Mouse (Mus musculus) gastrocnemius, adult 8-10 months (tissue): Measurements from ENCODE around the gene Krt42. TPM values are rescaled to one million over a fixed set of nuclear protein-coding genes. Genes with fewer than 3 reads are reported as not detected.

Source experiments
- total RNA-seq, 4 experiments: library from RNA; stranded (reverse); gene quantifications; 2 replicates each; pipeline ENCODE4 v1.2.4; 2022

The Krt42 gene
- total RNA-seq, 4 experiments from 2014 or later: not detected

Other genes starting within 250 kb of the Krt42 start
- not detected for gene Krt33b, start 240.0 kb downstream of the Krt42 start, total RNA-seq
- gene Krt34, start 228.3 kb downstream of the Krt42 start, total RNA-seq: not detected
- gene Krt31, start 219.3 kb downstream of the Krt42 start, total RNA-seq: not detected
- not detected for gene Krt32, start 181.6 kb downstream of the Krt42 start, total RNA-seq
- not detected for gene Krt35, start 173.6 kb downstream of the Krt42 start, total RNA-seq
- not detected for gene Krt36, start 164.2 kb downstream of the Krt42 start, total RNA-seq
- gene Krt13, start 148.3 kb downstream of the Krt42 start, total RNA-seq: not detected
- gene Krt15, start 133.9 kb downstream of the Krt42 start, total RNA-seq: not detected
- gene Krt19, start 121.2 kb downstream of the Krt42 start, total RNA-seq: 1 to 10 TPM in 1 of 4 experiments, under 1 TPM in 1, not detected in 2; 0.35 to 1.1 TPM
- not detected for gene Krt9, start 76.6 kb downstream of the Krt42 start, total RNA-seq
- not detected for gene Krt14, start 62.3 kb downstream of the Krt42 start, total RNA-seq
- not detected for gene Krt16, start 21.0 kb downstream of the Krt42 start, total RNA-seq
- not detected for gene Krt17, start 8.8 kb downstream of the Krt42 start, total RNA-seq
- gene Eif1, start 50.0 kb upstream of the Krt42 start, total RNA-seq: 1,000 to 10,000 TPM; 1,612 to 1,857 (median 1,692) TPM
- not detected for gene Gast, start 64.5 kb upstream of the Krt42 start, total RNA-seq
- gene Hap1, start 86.3 kb upstream of the Krt42 start, total RNA-seq: under 1 TPM in 2 of 4 experiments, not detected in 2; 0.16 TPM
- 10 to 100 TPM; 52.8 to 86.6 (median 56.6) TPM for gene Jup, start 127.9 kb upstream of the Krt42 start, total RNA-seq
- 1 to 10 TPM; 1.5 to 3.5 (median 2.3) TPM for gene P3h4, start 145.0 kb upstream of the Krt42 start, total RNA-seq
- gene Fkbp10, start 145.8 kb upstream of the Krt42 start, total RNA-seq: 1 to 10 TPM; 1.1 to 3.3 (median 2.9) TPM
- gene Nt5c3b, start 171.9 kb upstream of the Krt42 start, total RNA-seq: 1 to 10 TPM; 6.2 to 8.4 (median 7.7) TPM
- gene Klhl10, start 172.0 kb upstream of the Krt42 start, total RNA-seq: under 1 TPM; 0.13 to 0.39 (median 0.33) TPM
- 1 to 10 TPM; 2.6 to 4.1 (median 3.0) TPM for gene Klhl11, start 202.9 kb upstream of the Krt42 start, total RNA-seq